Mouse (Mus musculus) ES-Bruce4 (cell line): ENCODE measurements around the gene Rab14.

Source experiments
- CTCF ChIP-seq: IDR thresholded peaks from one replicate; pipeline ENCODE4 v1.8.1; 2011; ENCODE audit warnings: low read depth, low read length
- EP300 ChIP-seq: IDR thresholded peaks from 2 replicates; pipeline ENCODE4 v1.6.1; 2011; ENCODE audit warnings: low read depth, low read length; ENCODE audit not compliant: insufficient read depth
- POLR2A ChIP-seq: IDR thresholded peaks from one replicate; pipeline ENCODE4 v1.8.1; 2011; ENCODE audit warnings: low read length; ENCODE audit not compliant: insufficient read depth

GRCm38 (mm10) chr2:35193976-35194375 is 6.9 kb downstream of the Rab14 start:
- TF ChIP-seq EP300 (no peak), CTCF (no peak), POLR2A (no peak)
